Mouse (Mus musculus): ENCODE results near the gene Alyref. TPM values are rescaled to one million over a fixed set of nuclear protein-coding genes. Genes with fewer than 3 reads are reported as not detected.

The Alyref gene
- polyA plus RNA-seq, 1 experiment from 2014 or later, result 643 TPM

DNA sequence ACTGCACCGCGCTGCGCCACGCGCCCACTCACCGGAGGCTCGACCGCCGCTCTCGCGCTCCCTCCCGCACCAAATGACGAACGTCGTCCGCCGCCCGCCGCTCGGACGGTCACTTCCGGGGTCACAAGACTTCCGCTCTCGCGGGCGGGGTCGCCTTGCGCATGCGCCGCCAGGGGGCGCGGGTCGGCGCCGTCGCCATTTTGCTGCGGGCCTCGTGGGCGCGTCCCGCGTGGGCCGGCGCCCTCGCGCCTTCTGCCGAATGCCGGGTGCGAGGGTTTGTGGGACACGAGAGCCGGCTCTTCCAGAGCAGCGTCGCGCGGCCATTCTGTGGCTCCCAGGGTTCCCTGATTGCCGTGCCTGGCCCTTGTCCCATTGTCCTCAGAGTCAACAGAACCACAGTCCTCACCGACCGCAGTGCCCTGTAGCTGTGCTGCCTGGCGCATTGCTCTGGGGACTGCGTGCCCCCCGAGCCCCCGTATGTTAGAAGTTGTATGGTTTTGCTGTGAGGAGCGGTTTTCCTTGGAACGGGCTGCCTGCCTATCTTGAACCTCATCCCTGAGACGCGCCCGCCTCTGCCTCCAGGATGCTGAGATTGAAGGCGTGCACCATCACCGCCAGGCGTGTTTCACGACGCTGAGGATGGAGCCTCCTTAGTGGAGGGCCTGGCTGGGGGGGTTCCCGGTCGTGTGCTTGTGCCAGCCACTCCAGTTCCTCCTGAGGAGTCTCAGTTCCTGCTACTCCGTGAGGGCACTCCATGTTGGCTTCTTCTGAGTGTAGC is 16.5 kb downstream of the Alyref start, which contains the start of gene Arhgdia:
Arhgdia (minus strand) TSS at position 135 of the 778 bp plus-strand sequence.
- Histone ChIP-seq H3K9me3 (peaks cover 4% of the 10 kb centered on the region), H3K36me3 (peaks cover 76% of the 10 kb centered on the region), H3K4me3 (peak within 1 kb of the TSS; percentile 93), H3K4me1 (replicated peaks) (peaks cover 40% of the 10 kb centered on the region), H3K27ac (peak within 1 kb of the TSS; percentile 99), H3K27me3 (ENCODE audit: insufficient read depth, poor library complexity, severe bottlenecking) (no peaks in the 10 kb centered on the region)
- DNase-seq (ENCODE audit: low spot score), result peak; percentile 90
- WGBS, result 5% methylated on average over 75 of the region's 75 CpGs

DNA sequence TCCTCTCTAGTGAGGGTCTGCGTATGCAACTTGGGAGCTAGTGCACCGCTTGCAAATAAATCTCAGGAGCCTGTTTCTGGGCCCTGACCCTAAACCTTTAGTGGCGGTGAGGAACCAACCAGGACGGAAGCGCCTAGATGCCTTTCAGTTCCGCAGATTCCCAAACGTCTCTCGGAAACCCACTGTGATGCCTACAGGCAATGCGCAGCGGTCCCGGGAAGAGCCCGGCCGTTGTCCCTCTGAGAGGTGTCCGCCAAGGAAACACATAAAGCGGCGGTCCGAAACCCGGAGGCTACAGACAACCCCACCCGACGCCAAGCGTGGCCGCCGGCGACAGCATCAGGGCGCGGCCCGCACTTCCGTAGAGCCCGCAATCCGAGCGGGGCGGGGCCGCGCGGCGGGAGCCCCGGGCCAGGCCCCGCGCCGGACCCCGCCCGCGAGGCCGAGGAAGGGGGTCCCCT is 17.3 kb downstream of the Alyref start:
- Histone ChIP-seq H3K4me3 (peak overlapping the region; percentile 93), H3K36me3 (peaks cover 68% of the 10 kb centered on the region), H3K27me3 (ENCODE audit: insufficient read depth, poor library complexity, severe bottlenecking) (no peaks in the 10 kb centered on the region), H3K9me3 (peaks cover 4% of the 10 kb centered on the region), H3K4me1 (replicated peaks) (peaks cover 40% of the 10 kb centered on the region), H3K27ac (peak overlapping the region; percentile 99)
- peak; percentile 44 for DNase-seq (ENCODE audit: low spot score)
- WGBS, result under 1% methylated on average over 44 of the region's 44 CpGs

DNA sequence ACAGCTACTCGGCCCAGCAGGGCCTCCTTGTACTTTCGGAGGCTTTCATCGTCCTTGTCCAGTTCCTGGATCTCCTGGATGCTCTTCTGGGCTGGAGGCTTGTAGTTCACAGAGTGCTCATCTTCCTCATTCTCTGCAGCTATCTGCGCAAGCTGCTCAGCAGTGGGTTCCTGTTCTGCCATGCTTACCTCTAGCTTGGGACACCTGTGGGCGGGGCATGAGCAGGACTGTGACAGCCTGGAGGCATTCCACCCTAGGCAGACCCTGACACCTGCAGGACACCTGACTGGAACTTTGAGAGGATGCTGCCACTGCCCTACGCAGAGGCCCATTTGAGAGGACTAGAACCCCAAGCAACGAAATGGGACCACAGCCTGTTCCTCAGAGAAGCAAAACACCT is 18.0 kb downstream of the Alyref start:
- no peak for DNase-seq (ENCODE audit: low spot score)
- peaks cover 61% of the 10 kb centered on the region for H3K36me3 ChIP-seq
- peaks cover 4% of the 10 kb centered on the region for H3K9me3 ChIP-seq
- H3K4me1 ChIP-seq (replicated peaks), result peaks cover 40% of the 10 kb centered on the region
- H3K4me3 ChIP-seq, result peak overlapping the region; percentile 93
- 67% methylated on average over 7 of the region's 7 CpGs for WGBS
- H3K27me3 ChIP-seq (ENCODE audit: insufficient read depth, poor library complexity, severe bottlenecking), result no peaks in the 10 kb centered on the region
- H3K27ac ChIP-seq, result peak overlapping the region; percentile 99

DNA sequence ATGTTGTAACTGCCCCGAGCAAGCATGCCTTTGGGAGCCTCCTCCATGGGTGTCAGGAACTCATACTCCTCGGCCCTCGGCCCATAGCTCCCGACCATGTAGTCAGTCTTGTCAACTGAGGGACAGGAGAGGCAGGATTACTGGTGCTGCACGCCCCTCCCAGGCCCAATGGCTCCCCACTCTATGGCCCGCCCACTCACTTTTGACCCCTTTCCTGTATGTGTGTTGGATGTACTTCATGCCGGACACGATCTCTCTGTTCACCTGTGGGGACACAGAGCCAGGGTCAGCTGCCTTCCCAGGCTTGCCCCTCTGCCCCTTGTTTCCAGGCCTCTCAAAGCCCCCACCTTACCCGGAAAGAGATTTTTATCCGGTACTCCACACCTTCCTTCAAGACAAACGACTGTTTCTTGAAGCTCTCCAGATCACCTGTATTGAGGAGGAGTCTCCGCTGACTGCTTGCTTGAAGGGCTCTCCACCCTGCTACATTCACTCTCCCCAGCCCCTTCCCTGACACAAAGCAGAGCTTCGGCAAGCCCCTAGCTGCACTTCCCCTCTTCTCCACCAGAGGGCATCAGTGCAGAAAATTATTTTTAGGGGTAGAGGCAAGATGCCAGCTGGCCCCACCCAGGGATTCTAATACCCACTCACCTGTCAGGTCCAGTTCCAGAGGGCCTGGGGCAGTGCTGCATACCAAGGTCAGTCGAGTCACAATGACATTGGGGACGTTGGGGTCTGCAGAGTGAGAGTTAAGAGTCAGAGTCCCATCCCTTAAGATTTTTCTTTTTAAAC is 18.7 kb downstream of the Alyref start:
- DNase-seq (ENCODE audit: low spot score), result peak; percentile 88
- H3K9me3 ChIP-seq, result peaks cover 4% of the 10 kb centered on the region
- H3K4me3 ChIP-seq, result peak overlapping the region; percentile 93
- H3K4me1 ChIP-seq (replicated peaks), result peaks cover 44% of the 10 kb centered on the region
- peak overlapping the region; percentile 99 for H3K27ac ChIP-seq
- H3K36me3 ChIP-seq, result peaks cover 54% of the 10 kb centered on the region
- no peaks in the 10 kb centered on the region for H3K27me3 ChIP-seq (ENCODE audit: insufficient read depth, poor library complexity, severe bottlenecking)
- WGBS, result 61% methylated on average over 15 of the region's 15 CpGs

DNA sequence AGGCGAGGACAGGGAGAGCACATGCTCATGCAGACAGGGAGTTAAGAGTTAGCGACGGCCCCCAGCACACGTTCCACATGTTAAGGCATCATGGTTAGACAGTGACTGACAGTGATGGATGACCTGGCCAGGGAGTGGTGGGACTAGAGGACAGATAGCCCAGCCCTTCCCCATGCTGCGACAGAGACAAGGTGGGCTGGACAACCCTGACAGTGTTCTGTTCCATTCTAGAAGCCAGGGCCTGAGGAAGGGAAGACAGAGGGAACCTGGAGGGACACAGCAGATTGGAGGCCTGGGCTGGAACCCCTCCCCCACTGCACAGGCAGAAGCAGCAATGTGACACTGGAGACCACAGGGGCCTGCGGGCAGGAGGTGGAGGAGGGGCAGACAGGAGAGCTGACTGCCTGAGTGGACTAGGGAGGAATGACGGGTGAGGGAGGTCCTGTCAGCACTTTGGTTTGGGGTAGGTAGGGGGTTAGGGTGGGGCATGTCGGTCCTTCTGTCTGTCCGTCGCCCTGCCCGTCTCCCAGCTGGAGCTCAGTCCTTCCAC is 19.4 kb downstream of the Alyref start:
- Histone ChIP-seq H3K9me3 (peaks cover under 1% of the 10 kb centered on the region), H3K27me3 (ENCODE audit: insufficient read depth, poor library complexity, severe bottlenecking) (no peaks in the 10 kb centered on the region), H3K4me3 (peak overlapping the region; percentile 93), H3K36me3 (peaks cover 47% of the 10 kb centered on the region), H3K27ac (peak overlapping the region; percentile 99), H3K4me1 (replicated peaks) (peaks cover 51% of the 10 kb centered on the region)
- WGBS, result 83% methylated on average over 11 of the region's 11 CpGs
- peak; percentile 31 for DNase-seq (ENCODE audit: low spot score)

DNA sequence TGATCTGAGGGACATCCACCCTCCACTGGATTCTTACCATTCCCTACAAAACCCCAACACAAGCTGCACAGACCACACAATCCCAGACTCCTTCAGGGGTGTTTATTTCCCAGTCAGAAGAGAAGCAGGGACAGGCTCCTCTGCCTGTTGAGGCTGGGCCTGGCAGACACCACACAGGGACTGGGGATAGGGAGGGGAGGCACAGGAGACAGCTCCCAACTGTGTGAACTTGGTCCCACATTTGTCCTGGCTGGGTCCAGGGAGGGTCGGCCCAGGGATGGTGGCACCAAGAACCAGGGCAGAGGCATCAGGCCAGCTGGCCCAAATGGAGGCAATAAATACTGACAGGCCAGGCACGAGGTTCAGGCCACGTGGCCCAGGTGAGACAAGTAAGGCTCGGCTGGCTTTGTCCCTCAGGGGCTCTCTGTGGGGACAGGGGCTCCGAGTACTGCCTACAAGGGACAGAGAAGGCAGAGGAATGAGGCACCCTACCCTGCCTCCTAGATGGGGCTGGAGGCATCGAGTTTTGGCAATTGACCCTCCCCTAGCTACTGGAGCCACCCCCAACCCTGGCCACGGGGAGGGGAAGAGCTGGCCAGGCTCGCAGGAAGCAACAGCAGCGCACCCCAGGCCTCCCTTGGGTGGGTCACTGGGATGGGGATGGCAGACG is 20.0 kb downstream of the Alyref start:
- no peak for DNase-seq (ENCODE audit: low spot score)
- Histone ChIP-seq H3K27ac (peak overlapping the region; percentile 99), H3K4me1 (replicated peaks) (peaks cover 52% of the 10 kb centered on the region), H3K36me3 (peaks cover 41% of the 10 kb centered on the region), H3K27me3 (ENCODE audit: insufficient read depth, poor library complexity, severe bottlenecking) (no peaks in the 10 kb centered on the region), H3K9me3 (no peaks in the 10 kb centered on the region), H3K4me3 (no peak overlapping the region; the same call in 1 of the 2 replicates)
- WGBS, result 91% methylated on average over 10 of the region's 10 CpGs

DNA sequence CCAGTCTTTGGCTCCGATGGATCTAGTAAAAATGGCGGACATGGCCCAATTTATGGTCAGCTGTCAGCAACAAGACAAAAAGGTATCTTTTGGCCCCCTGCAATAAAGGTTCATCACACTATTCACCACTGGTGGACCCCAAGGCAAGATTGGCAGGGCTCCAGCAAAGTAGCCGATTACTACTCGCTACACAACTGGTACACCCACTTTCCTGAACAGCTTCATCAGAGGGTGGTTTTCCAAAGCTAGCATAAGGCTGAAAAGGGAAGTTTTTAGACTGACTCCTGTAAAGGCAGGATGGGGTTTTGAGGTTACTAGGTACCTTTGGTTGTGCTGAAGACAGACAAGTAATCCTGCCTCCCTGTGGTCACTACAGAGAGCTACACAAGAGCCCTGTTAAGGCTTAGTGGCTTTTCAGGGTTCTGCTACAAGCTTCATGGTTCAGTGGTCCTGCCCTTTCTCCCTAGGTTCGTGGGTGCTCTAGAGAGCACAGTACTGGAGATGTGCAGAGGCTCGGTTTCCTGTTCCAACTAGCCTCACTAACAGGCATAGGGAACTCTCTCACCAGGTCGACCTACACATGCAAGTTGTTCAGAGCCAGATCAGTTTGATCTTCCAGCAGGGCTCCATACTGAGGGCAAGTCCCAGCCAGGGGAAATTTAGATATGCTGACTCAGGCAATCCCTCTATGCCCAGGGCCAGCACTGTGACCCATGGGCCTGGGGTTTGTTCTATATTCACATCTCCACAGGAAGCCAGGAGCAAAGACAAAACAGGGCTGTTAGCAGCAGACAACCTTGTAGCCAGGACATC is 20.7 kb downstream of the Alyref start:
- peaks cover 35% of the 10 kb centered on the region for H3K36me3 ChIP-seq
- no peaks in the 10 kb centered on the region for H3K27me3 ChIP-seq (ENCODE audit: insufficient read depth, poor library complexity, severe bottlenecking)
- no peaks in the 10 kb centered on the region for H3K9me3 ChIP-seq
- peak overlapping the region; percentile 10 for H3K4me3 ChIP-seq
- peaks cover 50% of the 10 kb centered on the region for H3K4me1 ChIP-seq (replicated peaks)
- WGBS, result 83% methylated on average over 7 of the region's 7 CpGs
- H3K27ac ChIP-seq, result 0 out of 2 replicates have a peak overlapping the region, but pooled peaks have one; percentile 99
- no peak for DNase-seq (ENCODE audit: low spot score)

DNA sequence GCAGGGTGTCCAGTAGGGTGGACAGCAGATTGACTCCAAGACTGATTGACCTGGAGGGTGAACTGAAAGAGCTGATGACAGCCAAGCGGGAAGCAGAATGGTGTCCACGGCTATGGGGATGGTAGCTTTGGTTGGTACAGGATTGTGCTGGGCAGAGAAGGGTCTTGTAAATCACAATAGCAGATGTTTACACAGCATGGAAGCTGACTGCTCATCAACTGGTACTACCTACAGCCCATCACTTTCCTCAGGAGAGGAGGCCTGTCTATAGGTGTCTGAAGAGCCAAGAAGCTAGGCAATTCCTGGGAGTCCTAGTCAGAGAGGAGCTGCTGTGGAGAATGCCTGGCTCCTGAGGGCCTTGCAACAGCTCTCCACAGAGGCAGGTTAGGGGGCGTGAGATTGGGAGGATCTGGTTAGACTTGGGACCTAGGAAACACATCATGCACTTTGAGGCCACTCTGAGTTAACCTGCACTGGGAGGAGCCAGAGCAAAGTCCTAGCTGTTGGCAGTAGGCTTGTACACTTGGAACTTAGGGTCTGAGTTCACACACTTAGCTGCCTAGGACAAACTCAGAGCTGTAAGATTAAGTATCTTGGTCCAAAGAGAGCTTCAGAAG is 21.7 kb downstream of the Alyref start:
- no peaks in the 10 kb centered on the region for H3K9me3 ChIP-seq
- WGBS, result 89% methylated on average over 3 of the region's 3 CpGs
- peak overlapping the region; percentile 10; the same call in 1 of the 2 replicates for H3K4me3 ChIP-seq
- peaks cover 47% of the 10 kb centered on the region for H3K4me1 ChIP-seq (replicated peaks)
- no peak for DNase-seq (ENCODE audit: low spot score)
- no peaks in the 10 kb centered on the region for H3K27me3 ChIP-seq (ENCODE audit: insufficient read depth, poor library complexity, severe bottlenecking)
- H3K36me3 ChIP-seq, result peaks cover 36% of the 10 kb centered on the region
- H3K27ac ChIP-seq, result no peak overlapping the region

DNA sequence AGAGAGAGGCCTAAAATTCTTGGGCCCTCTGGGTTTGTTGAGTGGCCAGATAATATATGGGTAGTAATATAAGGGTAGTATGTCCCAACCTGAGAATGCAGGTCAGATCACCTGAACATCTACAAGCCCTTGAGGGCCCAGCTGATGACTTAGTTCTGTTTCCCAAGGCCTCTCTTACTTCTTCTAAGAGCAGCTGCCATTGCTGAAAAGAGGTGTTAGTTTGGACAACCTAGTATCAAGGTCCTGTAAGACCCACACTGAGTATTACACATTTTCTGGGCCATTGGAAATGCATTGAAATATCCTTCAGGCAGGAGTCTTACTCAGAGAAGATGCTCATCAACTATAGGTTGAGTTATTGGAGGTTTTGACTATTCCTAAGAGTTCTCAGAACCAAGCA is 22.2 kb downstream of the Alyref start:
- Histone ChIP-seq H3K36me3 (peaks cover 42% of the 10 kb centered on the region), H3K27me3 (ENCODE audit: insufficient read depth, poor library complexity, severe bottlenecking) (no peaks in the 10 kb centered on the region), H3K27ac (no peak overlapping the region), H3K9me3 (no peaks in the 10 kb centered on the region), H3K4me3 (no peak overlapping the region), H3K4me1 (replicated peaks) (peaks cover 51% of the 10 kb centered on the region)
- no peak for DNase-seq (ENCODE audit: low spot score)

DNA sequence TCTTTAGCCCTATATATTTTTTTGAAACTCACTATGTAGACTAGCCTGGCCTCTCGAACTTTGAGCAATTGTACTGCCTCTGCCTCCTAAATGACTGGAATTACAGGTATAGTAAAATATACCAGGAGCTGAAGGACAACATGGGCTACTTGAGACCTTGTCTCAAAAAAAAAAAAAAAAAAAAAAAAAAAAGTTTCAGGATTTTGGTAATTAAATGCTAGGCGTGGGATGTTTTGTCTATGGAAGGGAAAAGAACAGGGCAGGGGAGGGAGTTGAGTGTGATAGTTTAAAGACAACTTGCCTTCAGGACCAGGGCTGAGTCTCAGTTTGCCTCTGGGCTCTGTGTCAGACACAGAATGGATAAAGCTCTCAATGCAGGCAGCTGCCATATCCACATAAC is 23.1 kb downstream of the Alyref start:
- Histone ChIP-seq H3K9me3 (no peaks in the 10 kb centered on the region), H3K4me1 (replicated peaks) (peaks cover 50% of the 10 kb centered on the region), H3K4me3 (0 out of 2 replicates have a peak overlapping the region, but pooled peaks have one; percentile 100), H3K36me3 (peaks cover 48% of the 10 kb centered on the region), H3K27me3 (ENCODE audit: insufficient read depth, poor library complexity, severe bottlenecking) (no peaks in the 10 kb centered on the region), H3K27ac (no peak overlapping the region)
- DNase-seq (ENCODE audit: low spot score), result no peak
- 84% methylated on average over 2 of the region's 2 CpGs for WGBS

DNA sequence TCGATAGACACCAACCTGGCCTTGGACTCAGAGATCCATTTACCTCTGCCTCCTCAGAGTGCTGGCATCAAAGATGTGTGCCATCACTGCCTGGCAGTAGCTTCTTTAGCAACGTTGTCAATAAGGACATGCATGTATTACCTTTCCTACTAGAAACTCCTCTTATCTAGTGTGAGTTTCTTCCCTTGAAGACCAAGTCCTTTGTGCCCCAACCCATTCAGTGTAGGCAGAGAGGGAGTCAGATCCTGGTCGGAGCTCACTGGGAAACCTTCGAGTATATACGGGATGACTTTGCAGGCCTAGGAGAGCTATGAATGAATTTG is 23.9 kb downstream of the Alyref start:
- Histone ChIP-seq H3K9me3 (no peaks in the 10 kb centered on the region), H3K27ac (peak overlapping the region; percentile 97), H3K27me3 (ENCODE audit: insufficient read depth, poor library complexity, severe bottlenecking) (no peaks in the 10 kb centered on the region), H3K4me3 (peak overlapping the region; percentile 100), H3K36me3 (peaks cover 48% of the 10 kb centered on the region), H3K4me1 (replicated peaks) (peaks cover 42% of the 10 kb centered on the region)
- no peak for DNase-seq (ENCODE audit: low spot score)
- WGBS, result 50% methylated on average over 5 of the region's 5 CpGs
